7 mouse cellular contexts compared by ENCODE assay signal in the genomic region with DNA sequence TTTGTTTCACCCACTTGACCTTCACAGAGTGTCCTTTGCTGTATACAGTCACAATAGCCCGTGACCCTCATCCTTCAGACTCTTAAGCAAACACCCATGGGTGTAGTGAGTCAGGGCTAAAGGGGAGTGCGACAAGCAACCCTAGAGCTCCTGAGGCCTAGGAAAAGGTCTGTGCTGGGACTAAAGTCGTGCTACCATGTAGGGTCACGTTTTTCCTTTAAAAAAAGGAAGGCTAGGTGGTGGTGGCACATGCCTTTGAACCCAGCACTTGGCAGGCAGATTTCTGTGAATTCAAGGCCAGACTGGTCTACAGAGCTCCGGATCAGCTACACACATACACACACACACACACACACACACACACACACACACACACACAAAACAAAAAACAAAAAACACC. TPM values are rescaled to one million over a fixed set of nuclear protein-coding genes. Genes with fewer than 3 reads are reported as not detected.
A peak's percentile ranks its signal among the peaks of the same experiment; 100 is the strongest.
DNase-seq lines count a peak whose midpoint lies in the region; ATAC-seq and TF ChIP-seq lines count a peak whose summit lies in the region.

No protein-coding gene starts in this region.

- 0 out of 2 replicates have a peak, but pooled peaks have one; percentile 0 for ATAC-seq in liver, embryonic 11.5 days (replicated peaks; ENCODE audit: low FRiP score)

- H3K36me3 ChIP-seq in testis, adult 2 months (ENCODE audit: control insufficient read depth, insufficient read depth, low read length), result no peaks in the 10 kb centered on the region
- H3K36me3 ChIP-seq in liver, embryonic 11.5 days (ENCODE audit: control insufficient read depth, insufficient read depth, low read length), result 0 out of 2 replicates have a peak, but pooled peaks cover 2% of the 10 kb centered on the region

- H3K4me3 ChIP-seq in testis, adult 2 months (ENCODE audit: control insufficient read depth, low read depth, low read length), result peak overlapping the region; percentile 95
- peak overlapping the region; percentile 54 for H3K4me3 ChIP-seq in embryonic fibroblast, embryonic 13.5 days (ENCODE audit: insufficient read depth, low read length)
- H3K4me3 ChIP-seq in liver, embryonic 11.5 days (ENCODE audit: low read depth, low read length), result peak overlapping the region; percentile 91

- peak overlapping the region; percentile 74 for H3K27ac ChIP-seq in testis, adult 2 months (ENCODE audit: control insufficient read depth, insufficient read depth, low read depth, low read length)
- peak overlapping the region; percentile 20; the same call in 1 of the 2 replicates for H3K27ac ChIP-seq in embryonic fibroblast, embryonic 13.5 days (ENCODE audit: insufficient read depth, low read length)
- peak overlapping the region; percentile 83 for H3K27ac ChIP-seq in liver, embryonic 11.5 days (ENCODE audit: low read depth, low read length)

- no peaks in the 10 kb centered on the region for H3K27me3 ChIP-seq in testis, adult 2 months (ENCODE audit: control insufficient read depth, insufficient read depth, low read length)
- no peaks in the 10 kb centered on the region for H3K27me3 ChIP-seq in liver, embryonic 11.5 days (replicated peaks; ENCODE audit: control insufficient read depth, insufficient read depth, low read length)

- H3K4me1 ChIP-seq in testis, adult 2 months (ENCODE audit: control insufficient read depth, insufficient read depth, low read length), result peaks cover 24% of the 10 kb centered on the region
- peaks cover 21% of the 10 kb centered on the region for H3K4me1 ChIP-seq in embryonic fibroblast, embryonic 13.5 days (ENCODE audit: control insufficient read depth, insufficient read depth, low read length)
- H3K4me1 ChIP-seq in liver, embryonic 11.5 days (replicated peaks; ENCODE audit: control insufficient read depth, insufficient read depth, low read length), result peaks cover 23% of the 10 kb centered on the region

- no peak for TF ChIP-seq POLR2A in testis, adult 2 months (IDR thresholded peaks at IDR 0.05; ENCODE audit: control insufficient read depth, low read depth, low read length)
- no peak for TF ChIP-seq POLR2A in embryonic fibroblast, embryonic 13.5 days (IDR thresholded peaks at IDR 0.05; ENCODE audit: low read depth, low read length)

- no peak for DNase-seq in testis, postnatal 10 days (ENCODE audit: low spot score)
- no peak for DNase-seq in liver, embryonic 11.5 days (ENCODE audit: low spot score)
- DNase-seq in yolk sac, embryonic 10.5 days (ENCODE audit: low spot score), result peak; percentile 15
- no peak for DNase-seq in gastrocnemius, adult 18-20 months (ENCODE audit: low spot score)
- DNase-seq in spleen, postnatal 4 days (ENCODE audit: low spot score in 2 of 2), result no peak

- TF ChIP-seq CTCF in testis, adult 2 months (IDR thresholded peaks at IDR 0.05; ENCODE audit: control insufficient read depth, insufficient read depth, insufficient replicate concordance, low read depth, low read length), result no peak
- TF ChIP-seq CTCF in embryonic fibroblast, embryonic 13.5 days (IDR thresholded peaks at IDR 0.05; ENCODE audit: borderline replicate concordance, insufficient read depth, low read length), result no peak

- peak overlapping the region; percentile 79 for H3K9ac ChIP-seq in liver, embryonic 11.5 days (ENCODE audit: low read depth, low read length)

- WGBS in liver, embryonic 11.5 days, result 17% methylated on average over 5 of the region's 5 CpGs

- H3K9me3 ChIP-seq in liver, embryonic 11.5 days (ENCODE audit: control insufficient read depth, low read length), result no peaks in the 10 kb centered on the region

- H3K4me2 ChIP-seq in liver, embryonic 11.5 days, result peak overlapping the region; percentile 80

RNA-seq across cellular contexts. Expression of a gene that starts 0.9 kb away (rescaled TPM):
- polyA plus RNA-seq in testis, adult 2 months (2012; rRNA removed), result 8.2 and 8.8 TPM in 2 replicates
- polyA plus RNA-seq in embryonic fibroblast, embryonic 13.5 days (2011; ENCODE audit: insufficient read length, low read depth, missing spikeins), result 67.5 and 95.8 TPM in 2 replicates
- 19.0 and 20.2 TPM in 2 replicates for polyA plus RNA-seq in liver, embryonic 11.5 days (2014; fragmentation: Nextera tagmentation; extraction: Ambion mirVana)
- total RNA-seq in gastrocnemius, adult 18-20 months (2021), result 1 to 10 TPM; 8.4 to 8.5 TPM

RNA-seq across cellular contexts. Expression of a gene that starts 1.1 kb away (rescaled TPM):
- polyA plus RNA-seq in testis, adult 2 months (2012; rRNA removed), result 4.1 and 4.5 TPM in 2 replicates
- polyA plus RNA-seq in embryonic fibroblast, embryonic 13.5 days (2011; ENCODE audit: insufficient read length, low read depth, missing spikeins), result 23.1 and 29.7 TPM in 2 replicates
- polyA plus RNA-seq in liver, embryonic 11.5 days (2014; fragmentation: Nextera tagmentation; extraction: Ambion mirVana), result 73.3 and 77.0 TPM in 2 replicates
- 1 to 10 TPM; 4.5 to 5.1 TPM for total RNA-seq in gastrocnemius, adult 18-20 months (2021)

Comparison
In these comparisons a context has a peak if more than half of its experiments do, and no peak if none do; other contexts are left out.
1. H3K27ac ChIP-seq: peak in every context shown above with its lines; median percentile 83 in liver, embryonic 11.5 days; 74 in testis, adult 2 months; 20 in embryonic fibroblast, embryonic 13.5 days.